Mouse (Mus musculus) liver, adult 2 months (tissue): ENCODE results near the gene Cfap126.

Experiments used
- CTCF ChIP-seq: fragments of 200-500 bp; IDR thresholded peaks from 2 replicates; pipeline ENCODE4 v1.5.1; 2011; ENCODE audit warnings: low read depth, low read length, control low read depth
- POLR2A ChIP-seq: fragments of 200-500 bp; IDR thresholded peaks from 2 replicates; pipeline ENCODE4 v1.6.1; 2011; ENCODE audit warnings: low read length, control low read depth; ENCODE audit not compliant: insufficient read depth; ENCODE audit errors: extremely low read depth

DNA sequence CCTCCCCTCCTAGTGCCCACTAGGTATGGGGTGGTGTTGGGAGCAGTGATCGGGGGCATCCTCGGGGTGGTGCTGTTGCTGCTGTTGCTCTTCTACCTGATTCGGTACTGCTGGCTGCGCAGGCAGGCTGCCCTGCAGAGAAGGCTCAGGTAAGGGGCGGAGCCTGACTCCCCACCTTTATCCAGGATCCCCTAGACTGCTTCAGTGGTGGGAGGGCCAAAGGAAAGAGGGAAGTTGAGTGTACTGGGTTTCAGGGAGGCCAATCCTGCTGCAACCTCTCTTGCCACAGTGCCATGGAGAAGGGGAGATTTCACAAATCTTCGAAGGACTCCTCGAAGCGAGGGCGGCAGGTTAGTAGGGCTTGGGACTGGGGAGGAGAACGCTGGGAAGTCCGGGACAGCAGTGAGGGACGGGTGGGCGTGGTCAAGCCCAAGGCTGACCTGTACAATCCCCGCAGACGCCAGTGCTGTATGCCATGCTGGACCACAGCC lies 45.8 kb downstream of the Cfap126 start:
- TF ChIP-seq POLR2A (no peak), CTCF (peak; percentile 74)
